Mouse (Mus musculus): Measurements from ENCODE around the gene Rere. TPM values are rescaled to one million over a fixed set of nuclear protein-coding genes. Genes with fewer than 3 reads are reported as not detected.

The Rere gene
- total and polyA plus RNA-seq, 3 experiments: 4.1 to 31.8 TPM; not detected in 1

GRCm38 (mm10) chr4:150236521-150237481 is 44.6 kb upstream of the Rere start, which contains the start of gene Eno1 (continued):
- peak; percentile 23; the same call in 1 of the 2 replicates for TF ChIP-seq ETS1 (IDR thresholded peaks at IDR 0.05; ENCODE audit: low read depth, low read length)
- peak; percentile 51 to 90; a peak in 3 of 4 replicates for TF ChIP-seq POLR2A (IDR thresholded peaks at IDR 0.05; ENCODE audit: control insufficient read depth in 1 of 2, insufficient read depth in 1 of 2, low read depth in 1 of 2, low read length in 2 of 2, poor library complexity in 1 of 2)
- 0 out of 2 replicates have a peak, but pooled peaks have one; percentile 12 for TF ChIP-seq CHD2 (IDR thresholded peaks at IDR 0.05; ENCODE audit: low read length)
- peak; percentile 61 for TF ChIP-seq MXI1 (IDR thresholded peaks at IDR 0.05; ENCODE audit: low read depth, low read length)
- no peak for TF ChIP-seq GABPA (IDR thresholded peaks at IDR 0.05; ENCODE audit: low read depth, low read length)
- TF ChIP-seq JUND (IDR thresholded peaks at IDR 0.05; ENCODE audit: low read depth, low read length): no peak
- TF ChIP-seq CHD1 (IDR thresholded peaks at IDR 0.05; ENCODE audit: low read depth, low read length): no peak
- TF ChIP-seq MEF2A (IDR thresholded peaks at IDR 0.05; ENCODE audit: extremely low read depth, insufficient replicate concordance, low read depth, low read length, poor library complexity, severe bottlenecking): no peak

- Histone ChIP-seq H3K9ac (ENCODE audit: control insufficient read depth, low read depth, low read length, poor library complexity, severe bottlenecking) (peak overlapping the region; percentile 92), H3K9me3 (replicated peaks; ENCODE audit: insufficient read depth, low read length) (no peaks in the 10 kb centered on the region), H3K27me3 (ENCODE audit: control insufficient read depth in 1 of 2, insufficient read depth in 2 of 2, low read length in 2 of 2) (no peaks in the 10 kb centered on the region), H3K4me1 (ENCODE audit: control insufficient read depth in 1 of 2, insufficient read depth in 2 of 2, low read length in 2 of 2) (peaks cover 7 to 37% of the 10 kb centered on the region in 2 experiments), H3K4me3 (ENCODE audit: control insufficient read depth in 1 of 2, insufficient read depth in 1 of 2, low read depth in 2 of 2, low read length in 2 of 2) (peak overlapping the region; percentile 91 to 99), H3K79me2 (ENCODE audit: control insufficient read depth, insufficient read depth, low read length, poor library complexity) (peaks cover 52% of the 10 kb centered on the region), H3K36me3 (ENCODE audit: control insufficient read depth in 1 of 2, insufficient read depth in 2 of 2, low read length in 2 of 2) (peaks cover 15 to 40% of the 10 kb centered on the region in 2 experiments), H3K27ac (ENCODE audit: control insufficient read depth, low read depth, low read length) (peak overlapping the region; percentile 88)
- DNase-seq (ENCODE audit: low read depth, low spot score): peak; percentile 83
- TF ChIP-seq NELFE (IDR thresholded peaks at IDR 0.05; ENCODE audit: low read depth, low read length) (0 out of 2 replicates have a peak, but pooled peaks have one; percentile 39), GABPA (IDR thresholded peaks at IDR 0.05; ENCODE audit: low read depth, low read length) (no peak), MEF2A (IDR thresholded peaks at IDR 0.05; ENCODE audit: extremely low read depth, insufficient replicate concordance, low read depth, low read length, poor library complexity, severe bottlenecking) (no peak), MXI1 (IDR thresholded peaks at IDR 0.05; ENCODE audit: low read depth, low read length) (peak; percentile 96), HCFC1 (IDR thresholded peaks at IDR 0.05; ENCODE audit: low read depth, low read length) (peak; percentile 26; the same call in 1 of the 2 replicates), E2F4 (IDR thresholded peaks at IDR 0.05; ENCODE audit: borderline replicate concordance, low read depth, low read length) (no peak), UBTF (IDR thresholded peaks at IDR 0.05; ENCODE audit: borderline replicate concordance, insufficient read depth, low read depth, low read length) (no peak), TBP (IDR thresholded peaks at IDR 0.05; ENCODE audit: low read depth, low read length) (peak; percentile 71; the same call in 1 of the 2 replicates), MYC (IDR thresholded peaks at IDR 0.05; ENCODE audit: low read depth, low read length) (peak; percentile 92), TCF12 (IDR thresholded peaks at IDR 0.05; ENCODE audit: low read depth, low read length) (peak; percentile 26; the same call in 1 of the 2 replicates), ZMIZ1 (IDR thresholded peaks at IDR 0.05; ENCODE audit: low read depth, low read length) (0 out of 2 replicates have a peak, but pooled peaks have one; percentile 51), USF1 (IDR thresholded peaks at IDR 0.05; ENCODE audit: low read depth, low read length) (peak; percentile 59), CHD1 (IDR thresholded peaks at IDR 0.05; ENCODE audit: low read depth, low read length) (peak; percentile 93), MAX (IDR thresholded peaks at IDR 0.05; ENCODE audit: low read length) (peak; percentile 89), ETS1 (IDR thresholded peaks at IDR 0.05; ENCODE audit: low read depth, low read length) (peak; percentile 49; the same call in 1 of the 2 replicates), RCOR1 (IDR thresholded peaks at IDR 0.05; ENCODE audit: low read depth, low read length) (peak; percentile 86), EP300 (IDR thresholded peaks at IDR 0.05; ENCODE audit: low read depth in 1 of 2, low read length in 2 of 2) (peak; percentile 50 to 52; a peak in 2 of 4 replicates), POLR2AphosphoS5 (IDR thresholded peaks at IDR 0.05; ENCODE audit: borderline replicate concordance, low read depth, low read length) (no peak), POLR2A (IDR thresholded peaks at IDR 0.05; ENCODE audit: control insufficient read depth in 1 of 2, insufficient read depth in 1 of 2, low read depth in 1 of 2, low read length in 2 of 2, poor library complexity in 1 of 2) (0 out of 4 replicates have a peak, but pooled peaks have one; percentile 6 to 43), JUND (IDR thresholded peaks at IDR 0.05; ENCODE audit: low read depth, low read length) (0 out of 2 replicates have a peak, but pooled peaks have one; percentile 20), SIN3A (IDR thresholded peaks at IDR 0.05; ENCODE audit: low read length) (peak; percentile 69; the same call in 1 of the 2 replicates), GATA1 (IDR thresholded peaks at IDR 0.05; ENCODE audit: low read depth, low read length) (peak; percentile 76)
Measured at GRCm38 (mm10) chr4:150237636-150238361, 43.6 kb upstream of the Rere start.

Measured in MEL (cell line).